Mouse (Mus musculus) neural tube, embryonic 14.5 days (tissue): ENCODE results near the gene Uvrag. TPM values are rescaled to one million over a fixed set of nuclear protein-coding genes. Genes with fewer than 3 reads are reported as not detected.

Experiments used
- ATAC-seq: fragments of 200-750 bp; cut with Nextera tagmentation; 2 replicates; pipeline ENCODE4 v1.8.0; 2017; ENCODE audit warnings: low read depth, mild to moderate bottlenecking, moderate TSS enrichment, moderate library complexity
- H3K27ac ChIP-seq: fragments of 300-500 bp; sonication (generic); 2 replicates; pipeline ENCODE4 v1.5.1; 2014; ENCODE audit warnings: low read depth, mild to moderate bottlenecking, control low read depth, low read length, moderate library complexity, mixed read lengths
- H3K27me3 ChIP-seq: fragments of 300-500 bp; sonication (generic); 2 replicates; pipeline ENCODE4 v1.6.1; 2014; ENCODE audit warnings: low read length; ENCODE audit not compliant: control insufficient read depth, insufficient read depth
- H3K36me3 ChIP-seq: fragments of 300-500 bp; sonication (generic); 2 replicates; pipeline ENCODE4 v1.6.1; 2014; ENCODE audit warnings: low read length, mixed read lengths; ENCODE audit not compliant: control insufficient read depth, insufficient read depth
- H3K4me1 ChIP-seq: fragments of 300-500 bp; sonication (generic); 2 replicates; pipeline ENCODE4 v1.6.1; 2014; ENCODE audit warnings: low read length; ENCODE audit not compliant: control insufficient read depth, insufficient read depth
- H3K4me2 ChIP-seq: fragments of 300-500 bp; sonication (generic); 2 replicates; pipeline ENCODE4 v1.6.1; 2014; ENCODE audit warnings: mild to moderate bottlenecking, low read depth, low read length, control low read depth
- H3K4me3 ChIP-seq: fragments of 300-500 bp; sonication (generic); 2 replicates; pipeline ENCODE4 v1.5.1; 2014; ENCODE audit warnings: low read depth, low read length, control low read depth, mixed read lengths
- H3K9ac ChIP-seq: fragments of 300-500 bp; sonication (generic); replicated peaks from 2 replicates; pipeline ENCODE4 v1.6.1; 2014; ENCODE audit warnings: low read depth, mild to moderate bottlenecking, control low read depth, low read length, mixed read lengths
- H3K9me3 ChIP-seq: fragments of 300-500 bp; sonication (generic); 2 replicates; pipeline ENCODE4 v1.6.1; 2016; ENCODE audit warnings: low read length; ENCODE audit not compliant: control insufficient read depth
- WGBS: fragments of 180-500 bp; shearing (Covaris S2); extraction: QIAGEN DNeasy Blood & Tissue Kit; methylation state at CpG from one replicate; pipeline ENCODE4 v1.1.7; 2014; 5-methylcytosine and 5-hydroxymethylcytosine counted together
- polyA plus RNA-seq: library from polyadenylated mRNA; unstranded; fragments of >200 nt; fragmentation: Nextera tagmentation; extraction: Ambion mirVana; gene quantifications from 2 replicates; pipeline ENCODE4 v1.2.1, GENCODE M21; 2014

The Uvrag gene
- polyA plus RNA-seq, 1 experiment from 2014 or later, result 23.8 TPM

DNA sequence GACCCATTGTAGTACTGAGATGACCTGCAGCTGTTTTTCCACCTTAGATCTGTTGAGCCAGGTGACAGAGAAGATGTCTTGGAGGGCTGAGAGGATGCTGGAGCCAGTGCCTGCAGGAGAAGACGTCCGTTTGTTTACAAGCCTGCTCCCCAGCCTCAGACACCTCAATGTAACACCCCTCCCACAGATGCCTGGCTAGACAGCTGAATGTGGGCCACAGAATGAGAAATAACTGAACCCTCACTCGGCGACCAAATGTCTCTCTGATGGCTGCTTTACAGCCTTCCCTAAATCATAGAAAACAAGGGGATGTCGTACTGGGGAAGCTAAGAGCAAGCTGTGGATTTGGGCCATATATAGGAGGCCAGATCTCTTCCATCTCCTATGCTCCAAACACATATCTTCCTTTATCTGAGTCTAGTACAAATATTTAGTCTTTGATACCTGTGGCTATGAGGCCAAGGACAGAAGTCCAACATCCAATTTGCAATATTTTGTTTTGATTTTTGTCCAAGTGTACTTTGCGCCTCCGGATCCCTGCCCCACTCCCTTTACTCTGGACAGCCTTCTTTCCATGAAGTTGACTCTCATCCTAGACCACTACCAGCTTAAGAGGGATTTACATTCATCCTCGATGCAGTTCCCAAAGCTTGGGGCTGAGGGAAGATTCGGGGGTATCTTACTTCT, 28.9 kb upstream of the Uvrag start:
- no peaks in the 10 kb centered on the region for H3K36me3 ChIP-seq
- 75% methylated on average over 9 of the region's 9 CpGs for WGBS
- H3K4me1 ChIP-seq, result no peaks in the 10 kb centered on the region
- H3K27me3 ChIP-seq, result no peaks in the 10 kb centered on the region
- H3K9me3 ChIP-seq, result no peaks in the 10 kb centered on the region
- ATAC-seq, result no peak
- no peak overlapping the region for H3K4me3 ChIP-seq
- no peak overlapping the region for H3K9ac ChIP-seq
- H3K27ac ChIP-seq, result no peak overlapping the region
- H3K4me2 ChIP-seq, result no peak overlapping the region

- H3K4me3 ChIP-seq, result no peak overlapping the region
- H3K4me1 ChIP-seq, result no peaks in the 10 kb centered on the region
- no peak overlapping the region for H3K4me2 ChIP-seq
- no peaks in the 10 kb centered on the region for H3K27me3 ChIP-seq
- no peak for ATAC-seq
- H3K9me3 ChIP-seq, result no peaks in the 10 kb centered on the region
- no peaks in the 10 kb centered on the region for H3K36me3 ChIP-seq
- WGBS, result 89% methylated on average over 6 of the region's 6 CpGs
- no peak overlapping the region for H3K27ac ChIP-seq
- no peak overlapping the region for H3K9ac ChIP-seq
These were observed 27.8 kb upstream of the Uvrag start for GRCm38 (mm10) chr7:99168756-99169155.

DNA sequence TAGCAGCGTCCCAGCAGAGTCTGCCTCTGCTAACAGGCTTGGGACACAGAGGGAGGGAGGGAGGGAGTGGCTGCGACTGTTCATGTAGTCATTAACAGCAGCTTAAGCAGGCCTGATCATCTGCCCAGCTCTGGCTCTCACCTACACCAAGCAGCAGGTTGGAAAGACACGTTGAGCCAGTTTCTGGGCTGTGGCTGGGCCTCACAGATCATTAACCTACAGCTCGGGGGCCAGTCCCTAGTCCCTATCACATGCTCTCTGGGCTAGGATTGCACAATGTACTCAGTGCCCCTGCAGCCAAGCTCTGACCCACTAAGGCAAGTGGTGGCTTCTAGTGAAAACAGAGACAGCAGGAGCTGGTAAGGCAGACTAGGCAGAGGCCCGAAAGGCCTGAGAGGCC, 27.0 kb upstream of the Uvrag start:
- no peak overlapping the region for H3K4me3 ChIP-seq
- no peak for ATAC-seq
- H3K9ac ChIP-seq, result no peak overlapping the region
- H3K27ac ChIP-seq, result no peak overlapping the region
- H3K4me2 ChIP-seq, result no peak overlapping the region
- 70% methylated on average over 5 of the region's 5 CpGs for WGBS
- H3K27me3 ChIP-seq, result no peaks in the 10 kb centered on the region
- H3K4me1 ChIP-seq, result no peaks in the 10 kb centered on the region
- no peaks in the 10 kb centered on the region for H3K36me3 ChIP-seq
- no peaks in the 10 kb centered on the region for H3K9me3 ChIP-seq

- Histone ChIP-seq H3K4me3 (no peak overlapping the region), H3K9me3 (no peaks in the 10 kb centered on the region), H3K9ac (no peak overlapping the region), H3K4me2 (no peak overlapping the region), H3K36me3 (no peaks in the 10 kb centered on the region), H3K4me1 (no peaks in the 10 kb centered on the region), H3K27me3 (no peaks in the 10 kb centered on the region), H3K27ac (no peak overlapping the region)
- 92% methylated on average over 8 of the region's 8 CpGs for WGBS
- ATAC-seq, result no peak
These were observed 25.2 kb upstream of the Uvrag start for GRCm38 (mm10) chr7:99166159-99166558.

DNA sequence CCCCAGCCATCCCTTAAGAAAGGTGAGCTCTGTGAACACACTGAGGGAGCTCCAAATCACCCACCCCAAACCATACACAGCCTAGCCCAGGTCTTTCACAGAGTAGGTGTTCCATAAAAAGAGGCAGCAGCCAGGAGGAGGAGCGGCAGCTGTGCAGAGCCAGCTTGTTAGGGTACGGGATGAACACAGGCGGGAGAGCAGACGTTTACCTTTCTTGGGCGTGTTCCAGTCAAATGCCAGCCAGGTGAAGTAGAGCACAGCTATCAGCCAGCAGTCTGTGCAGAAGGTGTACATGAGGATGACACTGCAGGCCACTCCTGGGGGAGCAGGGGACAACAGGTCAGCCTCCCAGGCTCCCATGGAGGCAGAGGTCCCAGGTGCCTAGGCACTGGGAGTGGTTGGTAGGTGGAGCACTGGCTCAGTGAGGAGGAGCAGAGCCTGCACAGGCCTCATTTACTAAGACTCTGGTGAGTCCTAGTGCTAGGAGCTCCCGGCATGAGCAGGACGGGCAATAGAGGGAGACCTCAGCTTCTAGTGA, 24.0 kb upstream of the Uvrag start:
- no peaks in the 10 kb centered on the region for H3K36me3 ChIP-seq
- ATAC-seq, result no peak
- no peaks in the 10 kb centered on the region for H3K9me3 ChIP-seq
- H3K27me3 ChIP-seq, result no peaks in the 10 kb centered on the region
- H3K4me3 ChIP-seq, result no peak overlapping the region
- H3K9ac ChIP-seq, result no peak overlapping the region
- H3K27ac ChIP-seq, result no peak overlapping the region
- no peaks in the 10 kb centered on the region for H3K4me1 ChIP-seq
- 83% methylated on average over 7 of the region's 7 CpGs for WGBS
- H3K4me2 ChIP-seq, result no peak overlapping the region

DNA sequence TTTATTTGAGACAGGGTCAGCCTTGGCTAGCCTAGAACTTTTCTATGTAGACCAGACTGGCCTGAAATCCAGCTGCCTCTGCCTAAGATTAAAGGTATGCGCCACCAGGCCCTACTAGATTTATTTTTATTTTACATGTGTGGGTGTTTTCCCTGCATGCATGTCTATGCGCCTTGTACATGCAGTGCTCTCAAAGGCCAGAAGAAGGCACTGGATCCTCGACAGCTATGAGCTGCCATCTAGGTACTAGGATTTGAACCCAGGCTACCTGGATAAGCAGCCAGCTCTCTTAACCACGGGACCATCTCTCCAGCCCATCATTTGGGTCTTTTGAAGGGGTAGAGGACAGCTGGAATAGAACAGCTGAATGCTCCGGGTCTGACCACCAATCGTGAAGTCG, 21.5 kb upstream of the Uvrag start:
- Histone ChIP-seq H3K36me3 (no peaks in the 10 kb centered on the region), H3K27ac (no peak overlapping the region), H3K4me2 (no peak overlapping the region), H3K27me3 (no peaks in the 10 kb centered on the region), H3K4me1 (no peaks in the 10 kb centered on the region), H3K4me3 (no peak overlapping the region), H3K9ac (no peak overlapping the region), H3K9me3 (no peaks in the 10 kb centered on the region)
- no peak for ATAC-seq
- WGBS, result 93% methylated on average over 7 of the region's 7 CpGs

- H3K27ac ChIP-seq, result no peak overlapping the region
- ATAC-seq, result no peak
- 88% methylated on average over 11 of the region's 11 CpGs for WGBS
These were observed 21.0 kb upstream of the Uvrag start for GRCm38 (mm10) chr7:99161961-99162360.

GRCm38 (mm10) chr7:99161529-99161928, 20.6 kb upstream of the Uvrag start:
- Histone ChIP-seq H3K9me3 (no peaks in the 10 kb centered on the region), H3K27me3 (no peaks in the 10 kb centered on the region), H3K4me1 (no peaks in the 10 kb centered on the region), H3K27ac (no peak overlapping the region), H3K36me3 (no peaks in the 10 kb centered on the region), H3K9ac (no peak overlapping the region), H3K4me2 (no peak overlapping the region), H3K4me3 (no peak overlapping the region)
- 59% methylated on average over 4 of the region's 4 CpGs for WGBS
- ATAC-seq, result peak; percentile 34

More at GRCm38 (mm10) chr7:99161961-99162360, 21.0 kb upstream of the Uvrag start:
- H3K4me2 ChIP-seq, result no peak overlapping the region
- no peak overlapping the region for H3K4me3 ChIP-seq
- H3K4me1 ChIP-seq, result no peaks in the 10 kb centered on the region
- no peaks in the 10 kb centered on the region for H3K27me3 ChIP-seq
- H3K9ac ChIP-seq, result no peak overlapping the region
- H3K9me3 ChIP-seq, result no peaks in the 10 kb centered on the region
- H3K36me3 ChIP-seq, result no peaks in the 10 kb centered on the region

- Histone ChIP-seq H3K4me2 (no peak overlapping the region), H3K4me1 (no peaks in the 10 kb centered on the region)
- 71% methylated on average over 7 of the region's 7 CpGs for WGBS
These were observed 20.1 kb upstream of the Uvrag start for GRCm38 (mm10) chr7:99160995-99161394.

More at GRCm38 (mm10) chr7:99160995-99161394, 20.1 kb upstream of the Uvrag start:
- no peaks in the 10 kb centered on the region for H3K36me3 ChIP-seq
- H3K27me3 ChIP-seq, result no peaks in the 10 kb centered on the region
- ATAC-seq, result no peak
- H3K9me3 ChIP-seq, result no peaks in the 10 kb centered on the region
- H3K9ac ChIP-seq, result no peak overlapping the region
- H3K27ac ChIP-seq, result no peak overlapping the region
- H3K4me3 ChIP-seq, result no peak overlapping the region
